Mouse (Mus musculus) liver, embryonic 14.5 days (tissue): Measurements from ENCODE around the gene Fbxo36.

Source experiments
- CTCF ChIP-seq: IDR thresholded peaks from 2 replicates; pipeline ENCODE4 v1.5.1; 2016; ENCODE audit warnings: antibody characterized with exemption, low read depth, control low read depth
- EP300 ChIP-seq: IDR thresholded peaks from 2 replicates; pipeline ENCODE4 v1.6.1; 2016; ENCODE audit warnings: antibody characterized with exemption, low read depth

GRCm38 (mm10) chr1:84947390-84947789, 107.7 kb downstream of the Fbxo36 start:
- no peak for TF ChIP-seq CTCF
- no peak for TF ChIP-seq EP300
